Mouse (Mus musculus) liver, postnatal 0 days (tissue): ENCODE measurements around the gene Tmem141.

Source experiments
- CTCF ChIP-seq: sonication (generic); IDR thresholded peaks from 2 replicates; pipeline ENCODE4 v1.5.1; 2016; ENCODE audit warnings: antibody characterized with exemption, low read depth
- EP300 ChIP-seq: IDR thresholded peaks from 2 replicates; pipeline ENCODE4 v1.6.1; 2016; ENCODE audit warnings: antibody characterized with exemption, low read depth, mild to moderate bottlenecking

- TF ChIP-seq CTCF = no peak
- TF ChIP-seq EP300 = no peak
These were observed 44.6 kb downstream of the Tmem141 start for GRCm38 (mm10) chr2:25576965-25577891.
